Mouse (Mus musculus): Measurements from ENCODE around the gene Senp7. TPM values are rescaled to one million over a fixed set of nuclear protein-coding genes. Genes with fewer than 3 reads are reported as not detected.
"Not testable (repeated sequence)": the region's sequence is repeated elsewhere in the genome, so short reads cannot be mapped to it uniquely, and the experiment has no call there.

Gene Senp7
- total RNA-seq (2018; cell fraction: chromatin; rRNA removed): 100 to 1,000 TPM in 1 of 26 experiments, 10 to 100 TPM in 25; 10.4 to 111 (median 64.7) TPM
- 10 to 100 TPM in 14 of 26 experiments, 1 to 10 TPM in 12; 4.4 to 14.9 (median 10.1) TPM for total RNA-seq (2018; cell fraction: cytosol; rRNA removed)
- 10 to 100 TPM; 13.0 to 92.4 (median 42.9) TPM for total RNA-seq (2018; cell fraction: nucleus; rRNA removed)
- 7.1 to 11.8 TPM (median 7.4 TPM) in 3 replicates for polyA plus RNA-seq (2018)

DNA sequence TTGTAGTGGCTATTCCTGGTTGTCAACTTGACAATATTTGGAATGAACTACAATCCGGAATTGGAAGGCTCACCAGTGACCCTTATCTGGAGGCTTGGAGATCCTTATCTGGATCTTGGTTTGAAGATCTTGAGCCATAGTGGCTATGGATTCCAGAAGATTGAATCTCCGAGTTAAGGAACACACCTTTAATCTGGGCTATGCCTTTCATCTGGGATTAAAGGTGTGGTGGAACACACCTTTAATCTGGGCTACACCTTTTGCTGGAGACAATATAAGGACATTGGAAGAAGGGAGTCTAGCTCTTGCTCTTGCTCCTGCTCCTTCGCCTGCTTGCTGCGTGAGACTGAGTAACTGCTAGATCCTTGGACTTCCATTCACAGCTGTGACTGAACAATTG, at the start of gene Senp7:
Gene Senp7 (plus strand): TSS at position 301 of the 400 bp plus-strand sequence.
- not testable (repeated sequence) for H3K27ac ChIP-seq; H3K36me3 ChIP-seq (ENCODE audit: inconsistent target); H3K4me3 ChIP-seq (ENCODE audit: inconsistent target); H3K79me2 ChIP-seq (ENCODE audit: inconsistent target)
- no CpG with 5 or more reads among the region's 4 CpGs for WGBS (ENCODE audit: missing documents)

DNA sequence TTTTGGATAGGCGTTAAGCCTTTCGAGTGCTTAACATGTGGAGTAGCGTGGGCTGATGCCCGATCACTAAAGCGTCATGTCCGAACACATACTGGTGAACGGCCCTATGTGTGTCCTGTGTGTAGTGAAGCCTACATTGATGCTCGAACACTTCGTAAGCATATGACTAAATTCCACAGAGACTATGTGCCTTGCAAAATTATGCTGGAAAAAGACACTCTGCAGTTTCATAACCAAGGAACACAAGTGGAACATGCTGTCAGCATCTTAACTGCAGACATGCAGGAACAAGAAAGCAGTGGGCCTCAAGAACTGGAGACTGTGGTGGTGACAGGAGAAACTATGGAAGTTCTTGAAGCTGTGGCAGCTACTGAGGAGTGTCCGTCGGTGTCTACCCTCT, 41.3 kb upstream of the Senp7 start:
- Histone ChIP-seq H3K27ac (no peak overlapping the region), H3K36me3 (ENCODE audit: inconsistent target) (peaks cover 45% of the 10 kb centered on the region; the same call in 1 of the 2 replicates), H3K4me3 (ENCODE audit: inconsistent target) (no peak overlapping the region), H3K79me2 (ENCODE audit: inconsistent target) (no peaks in the 10 kb centered on the region)
- 97% methylated on average over 11 of the region's 11 CpGs for WGBS (ENCODE audit: missing documents)

- peaks cover 34% of the 10 kb centered on the region; the same call in 1 of the 2 replicates for H3K36me3 ChIP-seq (ENCODE audit: inconsistent target)
- WGBS (ENCODE audit: missing documents): 100% methylated on average over 1 of the region's 1 CpGs
Observed at GRCm38 (mm10) chr16:56008862-56009261, 39.3 kb upstream of the Senp7 start.

DNA sequence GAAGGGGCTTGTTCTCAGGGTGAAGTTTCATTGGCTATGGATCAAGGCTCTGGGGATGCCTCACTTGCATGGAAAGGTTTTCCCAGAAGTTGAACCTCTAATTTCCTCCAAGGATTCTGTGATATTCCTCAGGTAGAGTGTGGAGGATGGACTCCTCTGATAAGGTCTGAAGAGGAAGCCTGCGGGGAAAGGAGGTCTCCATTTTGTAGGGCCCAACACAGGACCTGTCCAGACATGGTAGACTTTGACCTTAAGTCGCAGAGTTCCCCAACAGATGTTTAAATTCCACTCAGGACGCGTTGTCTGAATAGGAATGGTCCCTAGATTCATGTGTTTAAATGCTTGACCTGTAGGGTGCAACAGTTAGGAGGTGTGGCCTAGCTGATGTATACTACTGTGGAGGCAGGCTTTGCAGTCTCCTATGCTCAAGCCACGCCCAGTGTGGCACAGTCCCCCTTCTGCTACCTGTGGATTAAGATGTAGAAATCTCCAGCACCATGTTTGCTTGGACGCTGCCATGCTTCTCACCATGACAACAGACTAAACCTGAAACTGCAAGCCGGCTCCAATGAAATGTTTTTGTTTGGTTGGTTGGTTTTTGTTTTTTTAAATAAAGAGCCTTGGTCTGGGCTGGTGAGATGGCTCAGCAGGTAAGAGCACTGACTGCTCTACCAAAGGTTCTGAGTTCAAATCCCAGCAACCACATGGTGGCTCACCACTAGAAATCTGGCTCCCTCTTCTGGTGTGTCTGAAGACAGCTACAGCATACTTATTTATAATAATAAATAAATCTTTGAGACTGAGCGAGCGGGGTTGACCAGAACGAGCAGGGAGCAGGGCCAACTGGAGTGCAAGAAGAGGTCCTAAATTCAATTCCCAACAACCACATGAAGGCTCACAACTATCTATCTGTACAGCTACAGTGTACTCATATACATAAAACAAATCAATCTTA, 35.1 kb upstream of the Senp7 start:
- 89% methylated on average over 6 of the region's 10 CpGs for WGBS (ENCODE audit: missing documents)
- no peaks in the 10 kb centered on the region for H3K79me2 ChIP-seq (ENCODE audit: inconsistent target)
- peaks cover 10% of the 10 kb centered on the region for H3K36me3 ChIP-seq (ENCODE audit: inconsistent target)
- H3K27ac ChIP-seq: no peak overlapping the region
- no peak overlapping the region for H3K4me3 ChIP-seq (ENCODE audit: inconsistent target)

More at GRCm38 (mm10) chr16:56008862-56009261, 39.3 kb upstream of the Senp7 start:
- H3K4me3 ChIP-seq (ENCODE audit: inconsistent target): no peak overlapping the region
- no peak overlapping the region for H3K27ac ChIP-seq
- no peaks in the 10 kb centered on the region for H3K79me2 ChIP-seq (ENCODE audit: inconsistent target)

GRCm38 (mm10) chr16:56014076-56014475, 34.1 kb upstream of the Senp7 start:
- H3K27ac ChIP-seq: no peak overlapping the region
- peaks cover 1% of the 10 kb centered on the region; the same call in 1 of the 2 replicates for H3K79me2 ChIP-seq (ENCODE audit: inconsistent target)
- 92% methylated on average over 7 of the region's 7 CpGs for WGBS (ENCODE audit: missing documents)
- H3K36me3 ChIP-seq (ENCODE audit: inconsistent target): peaks cover 20% of the 10 kb centered on the region
- no peak overlapping the region for H3K4me3 ChIP-seq (ENCODE audit: inconsistent target)

DNA sequence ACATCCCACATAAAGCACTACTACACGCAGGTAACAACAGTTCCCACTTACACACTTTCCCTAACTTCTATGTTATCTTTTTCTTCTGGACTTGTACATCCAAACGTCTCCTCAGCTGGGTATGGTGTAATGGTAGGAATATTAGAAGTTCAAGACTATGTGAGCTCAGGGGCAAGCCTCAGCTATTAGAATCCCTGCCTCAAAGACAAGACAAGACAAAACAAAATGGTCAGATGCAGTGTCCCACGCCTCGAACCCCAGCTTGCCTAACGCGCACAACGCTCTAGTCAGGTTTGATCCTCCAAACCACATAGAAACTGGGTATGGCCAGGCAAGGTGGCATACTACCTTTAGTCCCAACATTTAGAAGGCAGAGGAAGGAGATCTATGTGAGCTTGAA, 28.5 kb upstream of the Senp7 start:
- Histone ChIP-seq H3K27ac (no peak overlapping the region), H3K4me3 (ENCODE audit: inconsistent target) (no peak overlapping the region), H3K36me3 (ENCODE audit: inconsistent target) (peaks cover 40% of the 10 kb centered on the region), H3K79me2 (ENCODE audit: inconsistent target) (peaks cover 57% of the 10 kb centered on the region)
- 99% methylated on average over 7 of the region's 7 CpGs for WGBS (ENCODE audit: missing documents)

GRCm38 (mm10) chr16:56027854-56028629, 20.1 kb upstream of the Senp7 start:
- 54% methylated on average over 12 of the region's 12 CpGs for WGBS (ENCODE audit: missing documents)
- H3K36me3 ChIP-seq (ENCODE audit: inconsistent target): no peaks in the 10 kb centered on the region
- H3K27ac ChIP-seq: peak overlapping the region; percentile 60
- peak overlapping the region; percentile 89 for H3K4me3 ChIP-seq (ENCODE audit: inconsistent target)
- peaks cover 67% of the 10 kb centered on the region for H3K79me2 ChIP-seq (ENCODE audit: inconsistent target)

DNA sequence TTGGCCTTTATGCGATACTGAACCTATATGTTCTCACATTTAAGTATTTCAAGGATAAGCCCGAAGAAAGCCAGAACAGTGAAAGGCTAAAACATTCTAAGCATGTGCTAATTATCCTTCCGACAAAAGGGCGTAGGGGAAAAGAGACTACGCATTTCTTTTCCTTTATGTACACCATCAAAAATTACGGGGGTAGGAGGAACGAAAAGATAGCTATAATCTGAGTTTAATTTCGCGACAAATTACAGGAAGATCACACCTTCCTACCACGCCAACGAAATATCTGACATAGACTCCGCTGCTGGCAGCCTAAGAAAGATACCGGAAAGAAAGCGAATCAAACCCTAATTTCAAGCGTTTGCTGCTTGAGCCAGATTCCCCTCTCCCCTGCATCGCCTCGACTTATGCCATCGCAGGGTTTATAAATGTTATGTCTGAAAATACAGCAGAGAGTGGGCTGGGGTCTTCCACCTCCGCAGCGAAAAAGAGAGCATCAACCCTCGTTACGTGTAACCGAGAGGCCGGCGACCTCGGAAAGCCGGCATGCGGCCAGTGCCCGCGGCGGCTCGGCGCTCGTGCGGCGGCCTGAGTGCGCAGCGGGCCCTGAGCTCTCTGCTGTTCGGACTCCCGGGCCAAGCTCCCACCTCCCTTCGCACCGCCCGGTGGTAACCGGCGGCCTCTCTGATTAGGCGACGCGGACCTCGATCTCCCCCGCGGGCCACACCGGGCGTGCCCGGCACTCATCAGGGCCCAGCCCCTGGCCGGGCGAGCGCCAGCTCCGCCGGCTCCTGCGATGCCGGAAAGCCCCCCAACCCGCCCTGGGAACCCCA, 19.2 kb upstream of the Senp7 start:
- Histone ChIP-seq H3K79me2 (ENCODE audit: inconsistent target) (peaks cover 67% of the 10 kb centered on the region), H3K36me3 (ENCODE audit: inconsistent target) (peaks cover 4% of the 10 kb centered on the region; the same call in 1 of the 2 replicates), H3K4me3 (ENCODE audit: inconsistent target) (peak overlapping the region; percentile 89), H3K27ac (peak overlapping the region; percentile 60)
- under 1% methylated on average over 57 of the region's 62 CpGs for WGBS (ENCODE audit: missing documents)

DNA sequence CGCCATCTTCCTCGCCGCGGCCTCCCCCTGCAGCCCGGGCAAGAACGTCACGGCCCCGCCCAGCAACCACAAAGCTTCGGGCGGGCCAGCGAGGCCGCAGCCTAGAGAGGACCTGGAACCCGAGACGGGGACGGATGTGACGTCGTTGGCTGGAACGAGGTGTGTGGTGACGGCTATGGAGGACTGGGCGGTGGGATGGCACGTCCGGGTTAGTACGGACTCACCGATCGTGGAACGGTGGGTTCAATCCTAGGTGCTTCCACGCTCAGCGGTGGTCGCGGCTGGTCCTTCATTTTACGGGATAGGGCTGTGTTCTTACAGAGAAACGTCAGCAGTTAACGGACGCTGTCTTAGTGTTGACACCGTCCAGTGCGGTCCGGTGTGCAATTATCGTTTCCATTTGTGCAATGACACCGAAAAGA, 18.5 kb upstream of the Senp7 start, which contains the start of gene Pcnp:
Gene Pcnp (minus strand): TSS at position 79 of the 422 bp plus-strand sequence.
- Histone ChIP-seq H3K27ac (peak within 1 kb of the TSS; percentile 75), H3K4me3 (ENCODE audit: inconsistent target) (peak within 1 kb of the TSS; percentile 89), H3K36me3 (ENCODE audit: inconsistent target) (peaks cover 11% of the 10 kb centered on the region; the same call in 1 of the 2 replicates), H3K79me2 (ENCODE audit: inconsistent target) (peaks cover 67% of the 10 kb centered on the region)
- under 1% methylated on average over 38 of the region's 39 CpGs for WGBS (ENCODE audit: missing documents)

DNA sequence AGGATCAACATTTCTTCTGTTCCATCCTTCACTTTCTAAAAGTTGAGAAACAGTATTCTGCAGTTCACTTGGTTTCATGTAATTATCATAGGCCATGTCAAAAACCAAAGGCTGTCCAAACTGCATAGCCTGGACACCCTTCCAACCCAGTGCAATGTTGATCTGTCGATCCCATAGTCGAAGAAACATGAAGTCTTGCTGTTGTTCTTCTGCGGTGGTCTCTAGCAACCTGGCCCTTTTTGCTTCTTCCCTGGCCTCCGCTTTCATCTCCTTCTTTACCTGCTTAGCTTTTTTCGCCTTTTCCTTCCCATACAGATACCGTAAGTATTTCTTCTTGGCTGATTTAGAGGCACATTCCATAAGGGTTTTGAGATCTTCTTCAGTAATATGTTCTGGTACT, 13.6 kb upstream of the Senp7 start:
- Histone ChIP-seq H3K4me3 (ENCODE audit: inconsistent target) (no peak overlapping the region), H3K27ac (no peak overlapping the region), H3K36me3 (ENCODE audit: inconsistent target) (peaks cover 14% of the 10 kb centered on the region; the same call in 1 of the 2 replicates), H3K79me2 (ENCODE audit: inconsistent target) (peaks cover 51% of the 10 kb centered on the region)
- WGBS (ENCODE audit: missing documents): 90% methylated on average over 6 of the region's 6 CpGs

GRCm38 (mm10) chr16:56036501-56036900, 11.6 kb upstream of the Senp7 start:
- Histone ChIP-seq H3K36me3 (ENCODE audit: inconsistent target) (peaks cover 14% of the 10 kb centered on the region; the same call in 1 of the 2 replicates), H3K79me2 (ENCODE audit: inconsistent target) (peaks cover 51% of the 10 kb centered on the region), H3K27ac (peak overlapping the region; percentile 74), H3K4me3 (ENCODE audit: inconsistent target) (peak overlapping the region; percentile 93)
- WGBS (ENCODE audit: missing documents): 55% methylated on average over 6 of the region's 6 CpGs

GRCm38 (mm10) chr16:56037138-56038010, 10.8 kb upstream of the Senp7 start, which contains the start of gene Trmt10c:
Trmt10c (minus strand) TSS chr16:56037819.
- Histone ChIP-seq H3K79me2 (ENCODE audit: inconsistent target) (peaks cover 51% of the 10 kb centered on the region), H3K4me3 (ENCODE audit: inconsistent target) (peak within 1 kb of the TSS; percentile 93), H3K27ac (peak within 1 kb of the TSS; percentile 74), H3K36me3 (ENCODE audit: inconsistent target) (peaks cover 14% of the 10 kb centered on the region; the same call in 1 of the 2 replicates)
- WGBS (ENCODE audit: missing documents): under 1% methylated on average over 59 of the region's 63 CpGs

All from macrophage (primary cell).